Mouse (Mus musculus): ENCODE results near the gene Zfp385c. TPM values are rescaled to one million over a fixed set of nuclear protein-coding genes. Genes with fewer than 3 reads are reported as not detected.

Gene Zfp385c
- polyA plus RNA-seq, 1 experiment from 2014 or later: not detected

GRCm38 (mm10) chr11:100703851-100704531 is 11.7 kb upstream of the Zfp385c start, which contains the start of gene Dhx58:
Gene Dhx58, minus strand, starts transcription at chr11:100704271.
- Histone ChIP-seq H3K4me3 (replicated peaks) (peak within 1 kb of the TSS; percentile 49), H3K27me3 (no peaks in the 10 kb centered on the region), H3K9ac (peak within 1 kb of the TSS; percentile 39; the same call in 1 of the 2 replicates), H3K27ac (replicated peaks) (0 out of 2 replicates have a peak within 1 kb of the TSS, but pooled peaks have one; percentile 14), H3K9me3 (replicated peaks) (no peaks in the 10 kb centered on the region), H3K4me1 (replicated peaks) (peaks cover 41% of the 10 kb centered on the region), H3K36me3 (replicated peaks) (peaks cover 41% of the 10 kb centered on the region), H3K4me2 (peak within 1 kb of the TSS; percentile 63)
- no peak for ATAC-seq (ENCODE audit: insufficient read depth)
- WGBS (ENCODE audit: insufficient replicate concordance): 48% methylated on average over 7 of the region's 7 CpGs

- H3K4me2 ChIP-seq: peak overlapping the region; percentile 63
- H3K27ac ChIP-seq (replicated peaks): no peak overlapping the region
- peaks cover 35% of the 10 kb centered on the region for H3K36me3 ChIP-seq (replicated peaks)
- H3K4me1 ChIP-seq (replicated peaks): peaks cover 41% of the 10 kb centered on the region
- no peak for ATAC-seq (ENCODE audit: insufficient read depth)
- WGBS (ENCODE audit: insufficient replicate concordance): 62% methylated on average over 11 of the region's 11 CpGs
- H3K9me3 ChIP-seq (replicated peaks): no peaks in the 10 kb centered on the region
- no peaks in the 10 kb centered on the region for H3K27me3 ChIP-seq
- H3K4me3 ChIP-seq (replicated peaks): peak overlapping the region; percentile 49
- peak overlapping the region; percentile 39; the same call in 1 of the 2 replicates for H3K9ac ChIP-seq
These were observed 11.1 kb upstream of the Zfp385c start for GRCm38 (mm10) chr11:100703366-100703765.

DNA sequence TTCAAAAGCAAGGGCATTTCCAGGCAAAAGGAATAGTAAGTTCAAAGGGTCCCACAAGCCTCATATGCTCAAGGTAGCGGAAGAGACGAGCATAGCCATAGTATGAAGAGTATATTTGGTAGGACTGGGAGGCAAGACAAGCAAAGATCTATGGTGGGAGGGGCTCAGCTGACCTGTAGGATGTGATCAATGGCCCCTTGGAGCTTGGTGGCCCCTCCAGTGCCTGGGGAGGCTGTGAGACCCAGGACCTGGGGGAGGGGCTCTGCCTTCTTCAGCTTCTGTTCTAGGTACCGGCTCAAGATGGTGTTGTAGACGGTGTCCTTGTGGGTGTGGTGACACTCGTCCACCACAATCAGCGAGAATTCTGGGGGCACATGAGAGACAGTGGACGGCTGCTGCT is 10.7 kb upstream of the Zfp385c start:
- H3K4me1 ChIP-seq (replicated peaks): peaks cover 41% of the 10 kb centered on the region
- H3K27ac ChIP-seq (replicated peaks): no peak overlapping the region
- H3K9me3 ChIP-seq (replicated peaks): no peaks in the 10 kb centered on the region
- H3K4me3 ChIP-seq (replicated peaks): peak overlapping the region; percentile 49
- H3K36me3 ChIP-seq (replicated peaks): peaks cover 31% of the 10 kb centered on the region
- no peak for ATAC-seq (ENCODE audit: insufficient read depth)
- no peaks in the 10 kb centered on the region for H3K27me3 ChIP-seq
- WGBS (ENCODE audit: insufficient replicate concordance): 33% methylated on average over 7 of the region's 7 CpGs
- H3K4me2 ChIP-seq: peak overlapping the region; percentile 63
- H3K9ac ChIP-seq: no peak overlapping the region

DNA sequence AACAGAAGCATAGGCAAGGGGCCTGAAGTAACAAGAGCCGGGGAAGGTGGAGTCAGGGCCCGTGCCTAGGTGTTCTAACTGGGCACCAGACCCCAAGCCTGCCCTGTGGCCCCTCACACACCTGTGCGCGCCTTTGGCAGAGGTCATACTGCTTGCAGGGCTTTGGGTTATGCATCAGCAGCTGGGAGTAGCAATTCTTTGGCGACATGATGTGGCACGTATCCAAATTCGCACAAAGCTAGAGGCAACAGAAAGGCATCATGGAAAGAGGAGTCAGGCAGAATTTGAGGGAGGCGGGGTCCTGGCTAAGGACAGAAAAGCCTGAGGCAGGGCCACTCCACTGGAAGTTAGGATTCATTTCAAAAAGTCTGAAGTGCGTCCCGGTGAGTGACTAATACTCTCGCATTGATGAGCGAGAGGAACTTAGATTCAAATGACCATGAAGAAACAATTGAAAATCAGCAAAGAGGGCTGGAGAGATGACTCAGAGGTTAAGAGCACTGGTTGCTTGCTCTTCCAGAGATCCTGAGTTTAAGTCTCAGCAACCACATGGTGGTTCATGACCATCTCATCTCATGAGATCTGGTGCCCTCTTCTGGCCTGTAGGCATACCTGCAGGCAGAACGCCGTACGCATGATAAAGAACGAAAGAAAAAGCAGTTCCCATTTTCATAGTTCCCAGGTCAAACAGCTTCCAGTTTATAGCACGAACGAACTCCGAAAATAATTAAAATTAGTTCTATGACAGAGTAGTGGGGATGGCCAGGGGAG is 10.0 kb upstream of the Zfp385c start:
- 40% methylated on average over 19 of the region's 19 CpGs for WGBS (ENCODE audit: insufficient replicate concordance)
- Histone ChIP-seq H3K27me3 (no peaks in the 10 kb centered on the region), H3K27ac (replicated peaks) (no peak overlapping the region), H3K9me3 (replicated peaks) (no peaks in the 10 kb centered on the region), H3K9ac (no peak overlapping the region), H3K4me1 (replicated peaks) (peaks cover 41% of the 10 kb centered on the region), H3K4me3 (replicated peaks) (peak overlapping the region; percentile 49), H3K36me3 (replicated peaks) (peaks cover 25% of the 10 kb centered on the region), H3K4me2 (peak overlapping the region; percentile 63)
- no peak; the same call in 1 of the 2 replicates for ATAC-seq (ENCODE audit: insufficient read depth)

GRCm38 (mm10) chr11:100701301-100701700 is 9.0 kb upstream of the Zfp385c start:
- no peaks in the 10 kb centered on the region for H3K27me3 ChIP-seq
- peak overlapping the region; percentile 61 for H3K4me2 ChIP-seq
- H3K4me1 ChIP-seq (replicated peaks): peaks cover 41% of the 10 kb centered on the region
- WGBS (ENCODE audit: insufficient replicate concordance): 7% methylated on average over 14 of the region's 14 CpGs
- no peak overlapping the region for H3K27ac ChIP-seq (replicated peaks)
- H3K4me3 ChIP-seq (replicated peaks): peak overlapping the region; percentile 45
- no peak overlapping the region for H3K9ac ChIP-seq
- ATAC-seq (ENCODE audit: insufficient read depth): no peak
- peaks cover 16% of the 10 kb centered on the region for H3K36me3 ChIP-seq (replicated peaks)
- H3K9me3 ChIP-seq (replicated peaks): no peaks in the 10 kb centered on the region

DNA sequence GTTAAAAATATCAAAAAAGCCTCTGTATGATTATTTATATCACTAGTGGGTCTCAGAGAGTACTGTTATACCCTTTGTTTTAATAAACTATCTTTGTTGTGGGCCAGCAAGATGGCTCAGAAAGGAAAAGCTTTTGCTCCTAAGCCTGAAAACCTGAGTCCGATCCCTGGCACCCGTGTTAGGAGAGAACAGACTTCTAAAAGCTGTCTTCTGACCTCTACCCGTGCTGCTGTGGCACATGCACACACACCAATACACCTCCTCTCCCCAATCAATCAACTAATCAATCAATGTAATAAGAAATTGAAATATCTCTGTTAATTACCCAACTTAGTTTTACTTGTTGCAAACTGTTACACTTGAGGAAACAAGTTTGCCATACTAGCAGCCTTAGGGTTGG is 8.5 kb upstream of the Zfp385c start:
- 73% methylated on average over 3 of the region's 3 CpGs for WGBS (ENCODE audit: insufficient replicate concordance)
- H3K4me3 ChIP-seq (replicated peaks): no peak overlapping the region
- H3K27ac ChIP-seq (replicated peaks): no peak overlapping the region
- H3K4me2 ChIP-seq: no peak overlapping the region
- ATAC-seq (ENCODE audit: insufficient read depth): no peak
- peaks cover 10% of the 10 kb centered on the region for H3K36me3 ChIP-seq (replicated peaks)
- peaks cover 41% of the 10 kb centered on the region for H3K4me1 ChIP-seq (replicated peaks)
- no peak overlapping the region for H3K9ac ChIP-seq
- no peaks in the 10 kb centered on the region for H3K27me3 ChIP-seq
- H3K9me3 ChIP-seq (replicated peaks): no peaks in the 10 kb centered on the region

- ATAC-seq (ENCODE audit: insufficient read depth): no peak
- H3K4me2 ChIP-seq: no peak overlapping the region
- WGBS (ENCODE audit: insufficient replicate concordance): 69% methylated on average over 7 of the region's 7 CpGs
- H3K4me1 ChIP-seq (replicated peaks): peaks cover 22% of the 10 kb centered on the region
- no peak overlapping the region for H3K27ac ChIP-seq (replicated peaks)
- no peak overlapping the region for H3K9ac ChIP-seq
- no peak overlapping the region for H3K4me3 ChIP-seq (replicated peaks)
- H3K27me3 ChIP-seq: peaks cover 7% of the 10 kb centered on the region
- H3K9me3 ChIP-seq (replicated peaks): no peaks in the 10 kb centered on the region
- no peaks in the 10 kb centered on the region for H3K36me3 ChIP-seq (replicated peaks)
These were observed 5.7 kb upstream of the Zfp385c start for GRCm38 (mm10) chr11:100697921-100698320.

DNA sequence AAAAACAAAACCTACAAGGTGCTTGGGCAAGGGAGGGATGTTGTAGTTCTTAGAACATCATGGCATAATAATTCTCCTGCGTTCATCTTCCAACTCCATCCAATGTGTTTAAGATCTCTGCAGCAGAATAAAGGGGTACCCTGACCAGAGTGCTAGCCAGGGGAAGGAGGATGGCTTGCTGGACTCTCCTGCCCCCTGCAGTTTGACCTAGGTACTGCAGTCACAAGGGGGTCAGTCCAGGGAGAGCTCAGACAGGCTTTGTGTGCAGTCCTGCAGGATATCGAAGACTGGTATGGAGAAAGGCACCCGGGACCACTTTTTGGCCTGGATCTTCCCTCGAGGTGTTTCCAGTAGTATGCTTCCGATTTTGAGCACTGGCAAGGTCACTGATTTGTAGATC is 2.7 kb upstream of the Zfp385c start:
- no peaks in the 10 kb centered on the region for H3K9me3 ChIP-seq (replicated peaks)
- H3K4me1 ChIP-seq (replicated peaks): peaks cover 6% of the 10 kb centered on the region; the same call in 1 of the 2 replicates
- H3K36me3 ChIP-seq (replicated peaks): no peaks in the 10 kb centered on the region
- no peak overlapping the region for H3K27ac ChIP-seq (replicated peaks)
- no peak overlapping the region for H3K4me3 ChIP-seq (replicated peaks)
- no peak for ATAC-seq (ENCODE audit: insufficient read depth)
- no peak overlapping the region for H3K9ac ChIP-seq
- peaks cover 36% of the 10 kb centered on the region for H3K27me3 ChIP-seq
- no peak overlapping the region for H3K4me2 ChIP-seq
- WGBS (ENCODE audit: insufficient replicate concordance): 22% methylated on average over 5 of the region's 5 CpGs

DNA sequence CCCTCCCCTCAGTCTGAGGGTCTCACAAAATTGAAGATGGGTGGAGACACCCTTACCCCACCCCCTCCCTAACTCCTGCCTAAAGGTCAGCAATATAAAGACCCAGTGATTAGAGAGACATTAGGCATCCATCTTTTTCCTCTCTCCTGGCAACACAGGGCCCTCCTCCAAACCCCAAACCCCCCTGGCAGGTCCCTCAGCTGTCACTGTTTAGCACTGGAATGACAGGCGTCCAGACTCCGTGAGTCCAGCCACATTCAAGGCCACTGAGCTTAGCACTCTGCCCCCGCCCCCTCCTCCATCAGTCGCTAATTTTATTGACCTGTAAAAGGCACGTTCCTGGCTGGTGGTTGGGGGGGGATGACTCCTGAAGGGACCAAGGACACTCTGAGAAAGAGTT is 899 bp upstream of the Zfp385c start:
- Histone ChIP-seq H3K4me3 (replicated peaks) (no peak overlapping the region), H3K9ac (no peak overlapping the region), H3K4me2 (no peak overlapping the region), H3K27ac (replicated peaks) (no peak overlapping the region), H3K9me3 (replicated peaks) (no peaks in the 10 kb centered on the region), H3K4me1 (replicated peaks) (peaks cover 6% of the 10 kb centered on the region; the same call in 1 of the 2 replicates), H3K36me3 (replicated peaks) (no peaks in the 10 kb centered on the region), H3K27me3 (peaks cover 38% of the 10 kb centered on the region)
- no peak for ATAC-seq (ENCODE audit: insufficient read depth)
- 39% methylated on average over 5 of the region's 5 CpGs for WGBS (ENCODE audit: insufficient replicate concordance)

GRCm38 (mm10) chr11:100690389-100690788 is 1.9 kb downstream of the Zfp385c start:
- no peak overlapping the region for H3K4me3 ChIP-seq (replicated peaks)
- H3K4me2 ChIP-seq: no peak overlapping the region
- H3K9me3 ChIP-seq (replicated peaks): no peaks in the 10 kb centered on the region
- H3K36me3 ChIP-seq (replicated peaks): no peaks in the 10 kb centered on the region
- no peak for ATAC-seq (ENCODE audit: insufficient read depth)
- H3K27ac ChIP-seq (replicated peaks): no peak overlapping the region
- peaks cover 43% of the 10 kb centered on the region for H3K27me3 ChIP-seq
- 64% methylated on average over 7 of the region's 7 CpGs for WGBS (ENCODE audit: insufficient replicate concordance)
- peaks cover 6% of the 10 kb centered on the region; the same call in 1 of the 2 replicates for H3K4me1 ChIP-seq (replicated peaks)
- H3K9ac ChIP-seq: no peak overlapping the region

GRCm38 (mm10) chr11:100688443-100688842 is 3.8 kb downstream of the Zfp385c start:
- H3K9me3 ChIP-seq (replicated peaks): no peaks in the 10 kb centered on the region
- H3K4me2 ChIP-seq: no peak overlapping the region
- no peak overlapping the region for H3K4me3 ChIP-seq (replicated peaks)
- H3K4me1 ChIP-seq (replicated peaks): peaks cover 6% of the 10 kb centered on the region; the same call in 1 of the 2 replicates
- H3K36me3 ChIP-seq (replicated peaks): no peaks in the 10 kb centered on the region
- 48% methylated on average over 4 of the region's 4 CpGs for WGBS (ENCODE audit: insufficient replicate concordance)
- no peak for ATAC-seq (ENCODE audit: insufficient read depth)
- H3K9ac ChIP-seq: no peak overlapping the region
- no peak overlapping the region for H3K27ac ChIP-seq (replicated peaks)
- H3K27me3 ChIP-seq: peaks cover 41% of the 10 kb centered on the region
